Mouse (Mus musculus): ENCODE data around the gene Atp6v1g1.
A peak's percentile ranks its signal among the peaks of the same experiment; 100 is the strongest.

The Atp6v1g1 gene

DNA sequence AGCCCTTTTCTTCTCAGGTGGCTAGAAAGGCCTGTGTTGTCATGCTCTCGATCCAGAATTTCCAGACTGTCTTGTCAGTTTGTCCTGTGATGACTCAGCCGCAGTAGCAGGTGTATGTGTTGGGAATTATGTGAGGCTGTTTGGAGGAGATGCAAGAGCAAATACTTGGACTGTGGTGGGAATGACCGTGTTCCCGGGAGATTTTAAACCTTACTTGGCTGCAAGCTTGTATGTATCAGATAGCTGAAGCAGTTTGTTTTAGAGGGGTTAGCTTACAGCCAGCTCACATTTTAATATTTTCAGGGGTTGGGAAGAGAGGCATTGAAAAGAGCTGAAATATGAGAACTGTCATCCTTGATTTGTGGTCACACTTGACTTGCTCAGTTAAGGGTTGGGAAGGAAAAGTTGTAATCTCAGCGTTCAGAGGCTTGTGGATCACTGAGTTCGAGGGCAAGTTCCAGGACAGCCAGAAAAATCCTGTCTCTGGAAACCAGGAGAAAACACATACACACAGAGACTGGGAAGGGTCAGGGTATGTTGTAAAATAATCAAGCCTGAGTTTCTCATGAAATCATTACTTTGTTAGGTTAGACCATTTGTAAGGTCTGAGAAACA is 2.0 kb downstream of the Atp6v1g1 start:
- DNase-seq (ENCODE audit: extremely low read depth, insufficient read length, low spot score), result peak; percentile 35

DNA sequence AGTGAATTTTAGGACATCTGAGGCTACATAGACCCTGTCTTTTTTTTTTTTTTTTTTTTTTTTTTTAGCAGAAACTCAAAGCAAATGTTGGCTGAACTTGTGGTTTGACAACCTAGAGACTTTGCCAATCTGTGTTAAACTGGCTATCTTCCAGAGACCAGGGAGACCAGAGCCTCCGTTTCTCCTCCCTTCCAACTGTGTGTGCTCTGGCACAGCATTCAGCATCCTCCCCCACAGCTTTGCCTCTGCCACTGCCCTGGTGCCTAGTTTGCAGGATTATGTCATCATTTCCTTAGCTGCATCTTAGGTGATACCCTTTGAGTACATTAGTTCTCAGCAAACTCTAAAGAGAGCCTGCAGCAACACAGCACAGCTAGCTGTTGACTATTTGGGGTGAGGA is 3.2 kb downstream of the Atp6v1g1 start:
- peak; percentile 59 for DNase-seq (ENCODE audit: extremely low read depth, insufficient read length, low spot score)

DNA sequence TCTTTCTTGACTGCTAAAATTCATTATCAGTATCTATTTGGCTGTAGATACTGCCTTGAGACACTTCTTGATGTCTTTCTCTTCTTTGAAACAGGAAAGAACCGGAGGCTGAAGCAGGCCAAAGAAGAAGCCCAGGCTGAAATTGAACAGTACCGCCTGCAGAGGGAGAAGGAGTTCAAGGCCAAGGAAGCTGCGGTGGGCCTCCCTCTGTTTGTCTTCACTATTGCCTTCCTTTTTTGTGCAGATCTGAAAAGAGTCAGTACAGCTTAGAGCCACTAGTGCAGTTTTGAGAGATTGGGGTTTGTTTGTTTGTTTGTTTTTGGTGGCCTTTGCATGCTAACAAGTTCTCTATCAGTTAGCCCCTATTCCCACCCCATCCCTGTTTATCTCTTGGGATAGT is 3.9 kb downstream of the Atp6v1g1 start:
- no peak for DNase-seq (ENCODE audit: extremely low read depth, insufficient read length, low spot score)

DNA sequence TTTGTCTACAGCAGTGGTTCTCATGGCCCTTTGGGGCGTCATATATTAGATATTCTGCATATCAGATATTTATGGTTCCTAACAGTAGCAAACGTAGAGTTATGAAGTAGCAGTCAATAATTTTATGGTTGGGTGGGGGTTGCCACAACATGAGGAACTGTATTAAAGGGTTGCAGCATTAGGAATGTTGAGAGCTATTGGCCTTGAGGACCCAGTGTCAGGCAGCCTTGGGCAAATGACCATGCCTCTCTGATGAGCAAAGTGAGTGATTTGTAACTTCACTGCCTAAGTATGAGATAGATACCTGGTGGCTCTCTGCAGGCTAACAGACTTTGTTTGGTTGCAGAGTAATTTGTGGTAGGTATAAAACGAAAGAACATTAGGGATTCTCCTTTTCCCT is 6.3 kb downstream of the Atp6v1g1 start:
- DNase-seq (ENCODE audit: extremely low read depth, insufficient read length, low spot score), result no peak

DNA sequence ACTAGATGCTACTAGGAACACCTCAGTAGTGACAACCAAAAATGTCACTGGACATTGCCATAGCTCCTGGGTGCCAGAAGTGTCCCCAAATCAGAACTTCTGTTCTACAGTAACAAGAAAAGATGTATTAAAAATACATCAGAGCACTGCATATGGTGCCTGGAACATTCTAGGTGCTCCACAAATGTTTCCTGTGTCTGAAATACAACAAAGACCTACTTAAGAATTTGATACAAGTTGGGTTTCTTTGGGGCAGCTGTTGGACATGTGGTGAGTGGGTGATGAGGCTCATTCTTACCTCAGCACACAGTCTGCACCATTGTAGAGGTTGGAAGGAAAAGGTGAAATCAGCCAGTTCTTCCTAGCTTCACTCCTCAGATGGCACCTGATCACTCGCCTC is 8.3 kb downstream of the Atp6v1g1 start:
- no peak for DNase-seq (ENCODE audit: extremely low read depth, insufficient read length, low spot score)

DNA sequence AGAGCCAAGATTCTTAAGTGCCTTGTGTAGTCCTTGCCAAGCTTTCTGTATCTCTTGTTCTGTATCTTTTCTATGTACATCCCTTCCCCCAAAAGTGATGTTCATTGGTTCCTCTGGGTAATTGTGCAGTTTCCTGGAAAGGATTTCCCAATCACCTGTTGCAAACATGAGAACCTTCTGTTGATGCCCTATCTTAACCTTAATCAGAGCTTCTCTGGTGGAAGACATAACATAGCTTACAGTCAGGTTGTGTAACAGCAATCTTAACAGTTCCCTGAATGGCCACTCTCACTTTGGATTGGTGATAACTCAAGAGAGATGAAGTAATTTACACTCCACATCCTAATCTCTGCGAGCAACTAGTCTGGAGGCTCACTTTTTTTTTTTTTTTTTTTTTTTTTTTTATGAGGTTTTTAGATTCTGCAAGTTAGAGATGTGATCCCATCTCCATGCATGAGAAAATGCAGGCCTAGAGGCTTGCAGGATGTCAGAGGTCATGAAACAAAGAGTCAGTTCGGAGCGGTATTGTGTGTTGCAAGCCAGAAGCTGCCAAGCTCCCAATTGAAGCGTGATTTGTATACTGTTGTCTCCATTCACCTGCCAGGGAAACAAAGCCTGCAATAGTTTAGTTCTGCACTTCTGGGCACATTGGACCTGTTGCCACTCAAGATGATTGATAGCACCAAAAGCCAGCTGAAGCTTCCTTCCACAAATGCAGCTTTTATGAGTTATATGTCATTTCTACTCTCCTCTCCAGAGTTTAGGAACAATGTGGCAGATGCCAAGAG is 9.4 kb downstream of the Atp6v1g1 start:
- DNase-seq (ENCODE audit: extremely low read depth, insufficient read length, low spot score), result no peak

DNA sequence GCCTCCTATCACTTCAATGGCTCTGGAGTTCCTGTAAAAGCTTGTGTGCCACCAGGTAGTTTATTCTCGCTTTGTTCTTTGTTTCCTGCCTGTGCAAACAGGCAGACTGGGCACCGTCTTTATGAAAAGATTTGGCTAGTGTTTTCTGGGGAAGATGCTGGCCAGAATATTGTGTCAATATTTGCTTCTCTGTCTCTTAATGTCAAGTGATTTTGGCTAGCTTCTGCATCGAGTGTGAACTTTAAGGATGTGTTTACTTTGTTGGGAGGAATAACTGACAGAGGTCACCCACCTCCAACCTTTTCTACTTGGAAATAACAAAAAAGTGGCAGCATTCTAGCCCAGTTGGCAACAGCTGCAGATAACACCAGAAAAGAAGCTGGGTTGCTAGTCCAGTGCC is 10.0 kb downstream of the Atp6v1g1 start:
- DNase-seq (ENCODE audit: extremely low read depth, insufficient read length, low spot score), result no peak

DNA sequence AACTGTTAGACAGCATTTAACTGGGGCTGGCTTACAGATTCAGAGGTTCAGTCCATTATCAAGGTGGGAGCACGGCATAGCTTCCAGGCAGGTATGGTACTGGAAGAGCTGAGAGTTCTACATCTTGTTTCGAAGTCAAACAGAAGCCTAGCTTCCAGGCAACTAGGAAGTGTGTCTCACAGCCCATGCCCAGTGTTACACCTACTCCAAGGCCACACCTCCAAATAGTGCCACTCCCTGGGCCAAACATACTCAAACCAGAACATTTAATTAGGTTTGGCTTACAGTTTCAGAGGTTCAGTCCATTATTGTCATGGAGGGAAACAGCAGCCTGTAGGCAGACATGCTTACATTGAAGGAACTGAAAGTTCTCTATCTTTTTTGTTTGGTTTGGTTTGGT is 10.5 kb downstream of the Atp6v1g1 start:
- no peak for DNase-seq (ENCODE audit: extremely low read depth, insufficient read length, low spot score)

DNA sequence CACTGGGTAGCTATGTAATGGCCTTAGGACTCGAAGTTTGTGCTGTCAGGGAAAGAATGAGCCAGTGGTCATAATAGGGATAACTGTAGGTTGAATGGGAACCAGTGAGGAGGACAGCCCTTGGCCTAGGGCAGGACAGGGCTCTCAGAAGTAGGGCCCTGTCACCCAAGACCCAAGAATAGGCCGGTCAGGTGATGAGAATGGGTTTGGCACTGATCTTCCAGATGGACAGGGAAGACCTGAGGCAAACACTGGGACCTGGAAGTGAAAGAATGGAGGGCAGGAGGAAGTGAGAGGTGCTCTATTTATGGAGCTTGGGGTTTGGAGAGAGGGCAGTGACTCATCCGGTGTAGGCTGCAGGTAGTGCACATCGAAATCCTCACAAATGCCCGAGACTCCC is 12.1 kb downstream of the Atp6v1g1 start:
- no peak for DNase-seq (ENCODE audit: extremely low read depth, insufficient read length, low spot score)

DNA sequence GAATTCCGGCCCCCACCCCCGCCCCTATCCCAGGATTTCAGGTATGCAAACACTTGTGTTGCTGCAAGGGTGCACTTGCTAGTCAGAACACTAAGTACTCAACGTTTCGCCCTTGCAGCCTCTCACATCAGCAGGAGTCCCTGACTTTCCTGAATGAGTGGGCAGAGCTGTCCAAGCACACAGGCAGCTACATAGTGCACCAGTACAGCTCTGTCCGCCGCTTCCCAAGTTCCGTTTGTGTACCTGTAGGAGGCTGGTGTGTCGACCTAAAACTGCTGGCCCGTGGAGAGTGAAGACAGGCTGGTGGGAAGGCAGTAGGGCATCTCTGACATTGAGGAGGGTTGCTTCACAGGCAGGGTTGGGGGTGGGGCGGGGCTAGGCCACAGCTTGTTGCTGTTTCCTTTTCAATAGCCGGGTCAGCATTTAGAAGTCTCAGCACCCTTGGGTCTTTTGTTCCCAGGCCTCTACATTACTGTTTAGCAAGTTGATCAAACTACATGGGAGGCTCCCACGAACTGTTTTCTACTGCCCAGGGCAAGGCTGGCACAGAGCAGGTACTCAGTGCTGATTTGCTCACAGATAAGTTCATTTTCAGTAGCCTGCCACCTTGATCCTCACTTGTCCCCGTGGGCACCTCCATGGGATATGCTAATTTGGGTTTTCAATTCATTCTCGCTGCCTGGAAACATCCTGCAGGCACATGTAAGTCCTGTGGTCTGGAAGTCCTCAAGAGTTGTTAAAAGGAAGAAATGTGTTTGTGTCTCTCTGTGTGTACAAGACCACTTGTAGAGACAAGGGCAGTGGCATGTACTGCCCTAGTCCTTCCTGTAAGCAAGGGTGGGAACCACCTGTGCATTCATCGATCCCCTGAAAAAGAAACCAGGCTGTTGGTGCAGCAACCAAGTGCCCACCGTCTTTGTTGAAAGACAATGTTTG is 12.8 kb downstream of the Atp6v1g1 start:
- peak; percentile 47 for DNase-seq (ENCODE audit: extremely low read depth, insufficient read length, low spot score)

DNA sequence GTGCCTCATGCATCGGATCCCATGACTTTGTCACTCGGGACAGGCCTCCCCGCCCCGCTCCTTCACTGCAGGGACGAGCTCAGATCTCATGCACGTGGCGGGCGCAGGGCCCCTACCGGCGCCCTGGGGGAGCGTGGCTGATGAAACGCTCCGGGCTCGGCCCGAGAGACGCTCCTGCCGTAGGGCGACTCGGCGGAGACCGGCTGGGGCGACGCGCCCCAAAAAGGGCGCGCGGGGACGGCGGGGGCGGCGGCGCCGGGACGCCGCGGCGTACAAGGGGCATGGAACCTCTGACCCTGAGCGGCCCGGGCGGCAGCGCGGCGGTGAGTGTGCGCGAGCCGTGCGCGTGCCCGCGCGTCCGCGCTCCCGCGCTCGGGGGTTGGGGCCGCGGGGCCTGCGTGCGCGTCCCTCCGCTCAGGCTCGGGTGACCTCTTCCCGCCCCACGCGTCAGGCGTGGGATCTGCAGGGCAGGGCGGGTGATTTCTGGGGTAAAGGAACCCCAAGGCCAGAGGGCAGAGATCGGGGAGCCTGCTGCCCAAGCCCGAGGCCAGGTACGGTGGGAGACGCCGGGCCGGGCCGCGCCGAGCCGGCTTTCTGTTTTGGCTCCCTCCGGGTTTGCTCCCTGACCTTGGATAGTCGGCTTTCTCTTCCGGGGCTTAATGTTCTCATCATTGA is 14.0 kb downstream of the Atp6v1g1 start, which contains the start of gene Tmem268:
Gene Tmem268 (plus strand): TSS at position 375 of the 675 bp plus-strand sequence.
- peak; percentile 92 for DNase-seq (ENCODE audit: extremely low read depth, insufficient read length, low spot score)

DNA sequence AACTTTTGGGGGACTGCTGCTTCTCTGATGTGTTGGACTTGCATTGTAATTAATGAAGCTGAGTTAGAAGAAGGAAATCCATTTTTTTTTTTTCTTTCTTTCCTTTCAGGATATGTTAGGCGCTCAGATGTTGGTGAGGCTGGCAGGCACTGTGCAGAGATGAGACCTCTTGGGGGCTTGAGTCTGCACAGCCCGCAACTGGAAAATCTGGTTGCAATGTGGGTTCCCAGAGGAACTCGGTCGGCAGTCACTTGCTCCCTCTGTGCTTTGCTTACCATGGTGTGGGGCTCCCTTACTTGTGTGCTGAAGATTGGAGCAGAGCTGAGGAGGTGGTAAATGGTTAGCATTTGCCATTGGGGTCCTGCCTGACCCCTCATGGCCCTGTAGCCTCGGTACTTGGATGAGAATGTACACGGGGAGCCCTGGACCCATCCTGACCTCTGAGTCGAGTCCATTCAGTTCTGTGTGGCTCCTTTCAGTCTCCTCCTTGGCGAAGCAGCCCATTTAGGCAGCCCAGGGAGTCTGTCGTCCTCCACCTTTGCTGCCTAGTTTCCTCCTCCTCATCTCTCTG is 14.6 kb downstream of the Atp6v1g1 start:
- peak; percentile 45 for DNase-seq (ENCODE audit: extremely low read depth, insufficient read length, low spot score)

DNA sequence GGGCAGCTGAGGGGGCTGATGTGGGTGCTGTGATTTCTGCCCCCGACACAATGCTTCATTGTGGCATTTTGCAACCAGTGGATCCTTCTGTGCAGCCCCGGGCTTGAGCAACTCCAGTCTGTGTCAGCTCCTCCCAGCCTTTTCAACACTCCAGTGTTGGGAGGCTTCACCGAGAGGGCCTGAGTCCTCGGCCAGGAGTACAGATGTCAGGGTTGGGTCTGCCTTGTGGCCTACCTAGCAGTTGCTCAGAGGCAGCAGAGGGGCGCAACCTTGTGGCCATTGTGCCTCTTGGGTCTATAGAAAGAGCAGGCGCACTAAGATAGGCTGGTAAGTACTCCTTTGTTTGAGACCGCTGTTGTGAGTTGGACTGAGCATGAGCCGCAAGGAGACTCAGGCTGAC is 15.5 kb downstream of the Atp6v1g1 start:
- DNase-seq (ENCODE audit: extremely low read depth, insufficient read length, low spot score), result peak; percentile 76

DNA sequence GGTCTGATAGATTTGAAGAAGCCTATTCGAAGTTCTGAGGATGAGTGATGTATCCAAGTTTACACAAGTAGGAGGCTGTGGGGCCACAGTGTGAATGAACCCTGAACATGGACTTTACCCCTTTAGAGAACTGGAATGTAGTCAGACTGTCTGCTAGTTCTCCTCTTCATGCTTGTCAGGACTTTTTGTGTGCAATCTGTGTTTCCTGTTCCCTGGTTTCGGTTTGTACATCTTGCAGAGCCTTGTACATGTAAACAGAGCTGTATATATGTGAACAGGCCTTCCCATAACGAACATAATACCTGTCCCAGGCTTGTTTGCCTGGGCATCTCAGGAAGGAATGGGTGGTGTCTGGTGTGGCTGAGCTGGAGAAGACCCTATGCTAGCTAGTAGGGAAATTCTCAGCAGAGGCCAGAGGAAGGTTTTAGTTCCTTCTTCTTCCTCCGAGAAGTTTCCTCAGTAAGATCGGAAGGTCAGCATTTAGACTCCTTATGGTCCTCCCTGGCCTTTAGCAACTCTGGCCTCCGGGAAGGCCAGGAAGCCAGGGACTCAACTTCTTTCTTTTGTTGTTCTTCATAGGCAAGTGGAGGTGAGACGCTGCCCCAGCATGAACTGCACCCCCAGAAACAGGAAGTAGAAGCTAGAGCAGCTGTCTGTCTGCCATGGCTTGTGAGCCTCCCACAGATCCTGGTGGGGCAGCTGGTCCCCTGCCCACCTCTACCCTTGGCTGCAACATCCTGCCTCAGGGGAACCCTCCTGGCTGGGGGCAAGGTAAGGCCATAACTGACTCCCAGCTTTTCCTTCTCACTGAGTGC is 17.5 kb downstream of the Atp6v1g1 start:
- no peak for DNase-seq (ENCODE audit: extremely low read depth, insufficient read length, low spot score)

DNA sequence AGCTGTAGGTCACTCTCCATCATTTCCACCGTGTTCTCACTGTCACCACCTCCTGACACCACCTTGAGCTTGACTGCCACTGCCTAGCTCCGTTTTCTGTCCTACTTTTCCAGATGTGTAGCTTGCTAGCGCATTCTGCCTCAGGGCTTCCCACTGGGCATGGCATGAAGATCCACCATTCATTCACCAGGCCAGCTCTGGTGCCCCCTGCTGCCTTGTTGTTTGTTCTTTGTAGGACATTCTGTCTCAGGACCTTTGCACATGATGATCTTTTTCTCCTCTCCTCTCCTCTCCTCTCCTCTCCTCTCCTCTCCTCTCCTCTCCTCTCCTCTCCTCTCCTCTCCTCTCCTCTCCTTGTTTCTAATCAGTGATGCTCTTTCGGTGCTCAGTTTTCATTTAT is 18.2 kb downstream of the Atp6v1g1 start:
- no peak for DNase-seq (ENCODE audit: extremely low read depth, insufficient read length, low spot score)

DNA sequence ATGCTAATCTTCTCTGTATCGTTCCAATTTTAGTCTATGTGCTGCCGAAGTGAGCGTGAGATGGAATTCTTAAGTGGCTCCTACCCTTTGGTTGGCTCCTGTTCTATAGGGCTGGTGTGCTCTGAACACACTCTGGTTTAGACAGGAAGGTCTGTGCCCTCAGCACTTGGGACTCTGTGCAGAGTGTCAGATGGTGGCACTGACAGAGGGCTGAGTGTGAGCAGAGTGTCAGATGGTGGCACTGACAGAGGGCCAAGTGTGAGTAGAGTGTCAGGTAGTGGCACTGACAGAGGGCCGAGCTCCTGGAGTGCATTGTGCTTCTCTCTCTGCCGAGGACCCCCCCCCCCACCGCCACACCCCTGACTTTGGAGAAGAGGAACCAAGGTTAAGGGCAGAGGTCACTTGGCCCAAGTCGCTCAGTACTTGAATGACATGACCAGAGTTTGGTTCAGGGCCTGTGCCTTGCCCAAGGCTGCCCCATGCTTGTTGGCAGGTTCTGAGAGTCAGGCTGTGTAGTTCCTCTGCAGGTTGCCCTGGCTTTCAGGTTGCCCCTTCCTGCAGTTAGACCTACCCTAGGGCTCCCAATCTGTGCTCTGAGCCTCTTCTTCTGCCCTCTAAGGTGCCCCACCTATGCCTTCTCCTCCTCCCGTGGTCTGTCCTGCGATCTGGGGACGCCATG is 23.3 kb downstream of the Atp6v1g1 start:
- no peak for DNase-seq (ENCODE audit: extremely low read depth, insufficient read length, low spot score)

DNA sequence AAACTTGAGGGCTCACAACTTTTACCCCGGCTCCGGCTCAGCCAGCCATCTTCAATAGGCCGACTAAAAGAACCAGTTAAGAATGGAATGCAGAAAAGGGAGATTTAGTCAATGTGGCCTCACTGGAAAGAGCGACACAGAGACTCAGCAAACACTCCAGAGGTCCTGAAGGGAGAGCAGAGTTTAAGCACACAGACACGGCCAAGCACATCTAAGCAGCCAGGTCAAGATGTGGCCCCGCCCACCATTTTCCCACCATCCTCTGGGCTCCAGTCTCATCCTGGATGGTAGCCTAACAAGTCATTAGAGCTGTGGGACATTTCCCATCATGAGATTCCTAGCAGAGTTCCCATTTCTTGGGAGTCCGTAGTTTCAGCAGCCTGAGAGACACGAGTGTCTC is 24.8 kb downstream of the Atp6v1g1 start:
- no peak for DNase-seq (ENCODE audit: extremely low read depth, insufficient read length, low spot score)

DNA sequence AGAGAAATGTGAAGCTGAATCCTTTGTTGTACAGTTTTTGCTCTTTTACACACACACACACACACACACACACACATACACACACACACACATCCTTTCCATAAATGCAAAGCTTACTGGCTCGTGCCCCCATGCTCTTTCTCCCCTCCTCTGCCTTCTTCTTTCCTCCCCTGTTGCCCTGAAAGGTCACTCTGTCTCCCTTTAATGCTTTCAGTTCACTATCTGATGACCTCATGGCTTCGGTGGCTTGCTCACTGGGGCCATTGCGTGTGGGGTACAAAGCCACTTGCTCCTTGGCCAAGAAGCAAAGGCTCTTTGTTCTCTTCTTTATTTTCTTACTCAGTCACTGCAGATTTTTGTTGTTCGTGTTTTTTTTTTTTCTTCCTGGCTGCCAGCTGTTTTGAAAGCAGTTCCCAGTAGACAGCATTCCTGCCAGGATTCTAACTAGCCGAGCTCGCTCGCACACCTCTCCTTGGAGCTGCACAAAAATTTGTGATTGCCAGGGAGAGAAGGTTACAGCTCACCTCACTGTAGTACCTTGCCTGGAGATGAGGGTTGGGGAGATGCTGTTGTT is 25.7 kb downstream of the Atp6v1g1 start:
- no peak for DNase-seq (ENCODE audit: extremely low read depth, insufficient read length, low spot score)

DNA sequence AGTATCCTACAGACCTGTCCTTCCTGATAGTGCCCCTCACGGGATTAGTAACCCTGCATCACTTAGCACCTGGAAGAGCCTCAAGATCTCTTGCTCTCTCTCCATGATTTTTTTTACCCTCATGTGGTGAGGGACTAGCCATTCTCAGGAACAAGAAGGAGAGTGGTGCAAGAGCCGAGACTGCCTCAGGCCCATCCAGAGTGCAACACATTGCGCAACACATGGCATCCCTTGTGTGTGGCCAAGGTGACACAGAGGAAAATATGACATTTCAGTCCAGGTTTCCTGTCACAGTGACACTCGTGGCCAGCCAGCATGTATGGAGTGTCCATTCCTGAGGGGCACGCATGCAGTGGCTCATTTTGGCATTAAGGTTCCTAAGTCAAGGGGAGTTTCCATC is 28.0 kb downstream of the Atp6v1g1 start:
- no peak for DNase-seq (ENCODE audit: extremely low read depth, insufficient read length, low spot score)
